ENCODE assay signal across 21 mouse cellular contexts in the genomic region with DNA sequence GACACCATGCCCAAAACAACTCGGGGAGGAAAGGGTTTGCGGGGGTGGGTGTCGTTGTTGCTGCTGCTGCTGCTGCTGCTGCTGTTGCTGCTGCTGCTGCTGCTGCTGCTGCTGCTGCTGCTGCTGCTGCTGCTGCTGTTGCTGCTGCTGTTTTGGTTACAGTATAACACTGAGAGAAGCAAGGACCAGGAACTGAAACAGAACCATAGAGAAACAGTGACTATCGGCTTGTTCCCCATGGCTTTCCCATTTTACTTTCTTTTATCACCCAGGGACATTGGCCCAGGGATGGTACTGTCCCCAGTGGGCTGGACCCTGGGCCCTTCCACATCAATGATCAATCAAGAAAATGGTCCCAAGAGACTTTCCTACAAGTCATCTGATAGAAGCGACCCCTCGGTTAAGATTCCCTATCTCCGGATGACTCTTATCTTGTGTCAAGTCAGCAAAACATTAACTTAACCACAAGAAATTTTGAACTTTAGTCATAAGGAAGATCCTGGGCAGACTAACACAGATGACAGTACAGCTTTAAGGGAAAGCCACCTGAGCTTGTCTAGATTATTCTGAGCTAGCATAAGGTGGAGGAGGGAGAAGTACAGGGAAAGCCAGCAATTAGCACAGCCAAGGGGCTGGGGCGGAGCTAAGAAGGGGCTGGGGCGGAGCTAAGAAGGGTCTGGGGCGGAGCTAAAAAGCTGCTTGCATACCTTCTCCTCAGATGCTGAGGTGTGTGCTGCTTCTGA. TPM values are rescaled to one million over a fixed set of nuclear protein-coding genes. Genes with fewer than 3 reads are reported as not detected.
A peak's percentile ranks its signal among the peaks of the same experiment; 100 is the strongest.
DNase-seq lines count a peak whose midpoint lies in the region; ATAC-seq and TF ChIP-seq lines count a peak whose summit lies in the region.
"Had no signal": no experiment of that assay in that cellular context is flagged by ENCODE, and none has a peak within 500 bp of the region (broad histone marks: within the 10 kb centered on the region; RNA-seq: fewer than 3 reads in every experiment).

No protein-coding gene starts in this region.

- TF ChIP-seq EP300 in liver, postnatal 0 days (IDR thresholded peaks at IDR 0.05; ENCODE audit: low read depth): no peak

- peak; percentile 7 for DNase-seq in retina, embryonic 14.5 days (ENCODE audit: low spot score)
- DNase-seq in retina, postnatal 1 day: no peak
- DNase-seq in liver, postnatal 0 days: peak; percentile 21
- no peak for DNase-seq in urinary bladder, adult 18-20 months (ENCODE audit: low spot score in 2 of 2)
- no peak for DNase-seq in kidney, adult 18-20 months
- DNase-seq: adrenal gland, postnatal 36 days; cerebellum, adult 18-20 months; kidney, postnatal 14 days; right cerebral cortex, postnatal 14 days had no signal

- H3K27ac ChIP-seq in liver, postnatal 0 days (ENCODE audit: low read depth): no peak overlapping the region
- H3K27ac ChIP-seq in small intestine, adult 2 months (ENCODE audit: insufficient read depth, low read depth, low read length): 0 out of 2 replicates have a peak overlapping the region, but pooled peaks have one; percentile 1
- H3K27ac ChIP-seq in heart, embryonic 11.5 days (ENCODE audit: low read depth, low read length): no peak overlapping the region
- H3K27ac ChIP-seq: hindbrain, embryonic 14.5 days; limb, embryonic 13.5 days had no signal

- TF ChIP-seq CTCF in liver, postnatal 0 days (IDR thresholded peaks at IDR 0.05; ENCODE audit: low read depth): no peak
- no peak for TF ChIP-seq CTCF in small intestine, adult 2 months (IDR thresholded peaks at IDR 0.05; ENCODE audit: extremely low read depth, insufficient read length, insufficient replicate concordance, low read depth, low read length)

- H3K9me3 ChIP-seq in liver, postnatal 0 days (ENCODE audit: low read length): no peaks in the 10 kb centered on the region
- no peaks in the 10 kb centered on the region for H3K9me3 ChIP-seq in heart, embryonic 11.5 days (replicated peaks; ENCODE audit: control insufficient read depth, low read length)
- H3K9me3 ChIP-seq: limb, embryonic 13.5 days had no signal

- no peak overlapping the region for H3K9ac ChIP-seq in liver, postnatal 0 days (replicated peaks)
- no peak overlapping the region for H3K9ac ChIP-seq in heart, embryonic 11.5 days (ENCODE audit: low read depth, low read length)
- H3K9ac ChIP-seq: hindbrain, embryonic 14.5 days; limb, embryonic 13.5 days had no signal

- no peak overlapping the region for H3K4me2 ChIP-seq in liver, postnatal 0 days (ENCODE audit: low read depth, low read length)
- H3K4me2 ChIP-seq in heart, embryonic 11.5 days: no peak overlapping the region
- H3K4me2 ChIP-seq: hindbrain, embryonic 14.5 days; limb, embryonic 13.5 days had no signal

- no peak overlapping the region for H3K4me3 ChIP-seq in liver, postnatal 0 days (ENCODE audit: low read depth, low read length)
- H3K4me3 ChIP-seq in small intestine, adult 2 months (ENCODE audit: low read depth, low read length): no peak overlapping the region; the same call in 1 of the 2 replicates
- H3K4me3 ChIP-seq in heart, embryonic 11.5 days (ENCODE audit: low read depth, low read length): no peak overlapping the region
- H3K4me3 ChIP-seq: limb, embryonic 13.5 days had no signal

- 69% methylated on average over 10 of the region's 10 CpGs for WGBS in liver, postnatal 0 days (ENCODE audit: insufficient replicate concordance)
- WGBS in small intestine, adult 2 months: 42% methylated on average over 10 of the region's 10 CpGs
- WGBS in heart, embryonic 11.5 days (ENCODE audit: insufficient replicate concordance): 78% methylated on average over 10 of the region's 10 CpGs

- ATAC-seq in common myeloid progenitor, adult 5-6 weeks (replicated peaks; ENCODE audit: low read depth, poor library complexity, severe bottlenecking): peak; percentile 30; the same call in 1 of the 2 replicates
- ATAC-seq in liver, postnatal 0 days: no peak
- no peak for ATAC-seq in heart, embryonic 11.5 days (replicated peaks; ENCODE audit: insufficient number of reproducible peaks, low FRiP score, low TSS enrichment)
- ATAC-seq: midbrain, embryonic 16.5 days had no signal

- H3K27me3 ChIP-seq in liver, postnatal 0 days (ENCODE audit: insufficient read depth, low read length): no peaks in the 10 kb centered on the region
- no peaks in the 10 kb centered on the region for H3K27me3 ChIP-seq in small intestine, adult 2 months (ENCODE audit: control insufficient read depth, insufficient read depth, low read length)
- no peaks in the 10 kb centered on the region for H3K27me3 ChIP-seq in heart, embryonic 11.5 days (ENCODE audit: control insufficient read depth, insufficient read depth, low read length)
- H3K27me3 ChIP-seq: limb, embryonic 13.5 days had no signal

- H3K4me1 ChIP-seq in liver, postnatal 0 days (ENCODE audit: insufficient read depth): peaks cover 8% of the 10 kb centered on the region
- H3K4me1 ChIP-seq in small intestine, adult 2 months (ENCODE audit: control insufficient read depth, insufficient read depth, insufficient read length, low read length): no peaks in the 10 kb centered on the region
- H3K4me1 ChIP-seq in heart, embryonic 11.5 days (ENCODE audit: control insufficient read depth, insufficient read depth, low read length): no peaks in the 10 kb centered on the region

- peaks cover 12% of the 10 kb centered on the region for H3K36me3 ChIP-seq in liver, postnatal 0 days (replicated peaks; ENCODE audit: insufficient read depth, low read length)
- H3K36me3 ChIP-seq in small intestine, adult 2 months (ENCODE audit: control insufficient read depth, insufficient read depth, low read length): peaks cover 8% of the 10 kb centered on the region
- H3K36me3 ChIP-seq in heart, embryonic 11.5 days (ENCODE audit: control insufficient read depth, insufficient read depth, low read length): peaks cover 8% of the 10 kb centered on the region

- TF ChIP-seq POLR2A in small intestine, adult 2 months (IDR thresholded peaks at IDR 0.05; ENCODE audit: low read depth, low read length): no peak

RNA-seq across cellular contexts. Expression of gene Gcc1, which starts 2.8 kb away (rescaled TPM):
- 12.3 and 18.8 TPM in 2 replicates for total RNA-seq in common myeloid progenitor, adult 5-6 weeks (2017)
- polyA plus RNA-seq in liver, postnatal 0 days (2015; fragmentation: Nextera tagmentation; extraction: Ambion mirVana): 2.8 and 2.9 TPM in 2 replicates
- polyA plus RNA-seq in small intestine, adult 2 months (2012; rRNA removed): 5.6 and 6.3 TPM in 2 replicates
- 4.0 and 4.4 TPM in 2 replicates for polyA plus RNA-seq in heart, embryonic 11.5 days (2014; fragmentation: Nextera tagmentation; extraction: Ambion mirVana)

RNA-seq across cellular contexts. Expression of gene Fscn3, which starts 3.4 kb away (rescaled TPM):
- total RNA-seq in common myeloid progenitor, adult 5-6 weeks (2017): not detected in 2 replicates
- 0.06 and 0.11 TPM in 2 replicates for polyA plus RNA-seq in liver, postnatal 0 days (2015; fragmentation: Nextera tagmentation; extraction: Ambion mirVana)
- polyA plus RNA-seq in small intestine, adult 2 months (2012; rRNA removed): 0.41 TPM in 1 of 2 replicates, not detected in the other
- not detected in 2 replicates for polyA plus RNA-seq in heart, embryonic 11.5 days (2014; fragmentation: Nextera tagmentation; extraction: Ambion mirVana)
- total RNA-seq: gastrocnemius, adult 8-10 months; layer of hippocampus, postnatal 25 days had no signal
- polyA plus RNA-seq: C2C12; forebrain, embryonic 11.5 days; heart, embryonic 14.5 days; hindbrain, embryonic 14.5 days; limb, embryonic 13.5 days; neural tube, embryonic 14.5 days had no signal

RNA-seq across cellular contexts. Expression of gene Arf5, which starts 7.6 kb away (rescaled TPM):
- total RNA-seq in common myeloid progenitor, adult 5-6 weeks (2017): 31.9 and 39.4 TPM in 2 replicates
- 272 and 288 TPM in 2 replicates for polyA plus RNA-seq in liver, postnatal 0 days (2015; fragmentation: Nextera tagmentation; extraction: Ambion mirVana)
- polyA plus RNA-seq in small intestine, adult 2 months (2012; rRNA removed): 564 and 1,346 TPM in 2 replicates
- polyA plus RNA-seq in heart, embryonic 11.5 days (2014; fragmentation: Nextera tagmentation; extraction: Ambion mirVana): 243 and 281 TPM in 2 replicates

RNA-seq across cellular contexts. Expression of gene Pax4, which starts 18.2 kb away (rescaled TPM):
- total RNA-seq in common myeloid progenitor, adult 5-6 weeks (2017): not detected in 2 replicates
- not detected in 2 replicates for polyA plus RNA-seq in liver, postnatal 0 days (2015; fragmentation: Nextera tagmentation; extraction: Ambion mirVana)
- polyA plus RNA-seq in small intestine, adult 2 months (2012; rRNA removed): 0.39 and 0.69 TPM in 2 replicates
- not detected in 2 replicates for polyA plus RNA-seq in heart, embryonic 11.5 days (2014; fragmentation: Nextera tagmentation; extraction: Ambion mirVana)
- total RNA-seq: adrenal gland, postnatal 36 days; gastrocnemius, adult 8-10 months; layer of hippocampus, postnatal 25 days had no signal
- polyA plus RNA-seq: C2C12; forebrain, embryonic 11.5 days; heart, embryonic 14.5 days; hindbrain, embryonic 14.5 days; limb, embryonic 13.5 days; midbrain, embryonic 16.5 days; neural tube, embryonic 14.5 days had no signal

RNA-seq across cellular contexts. Expression of gene Zfp800, which starts 33.2 kb away (rescaled TPM):
- 69.4 and 73.9 TPM in 2 replicates for total RNA-seq in common myeloid progenitor, adult 5-6 weeks (2017)
- 16.1 and 17.1 TPM in 2 replicates for polyA plus RNA-seq in liver, postnatal 0 days (2015; fragmentation: Nextera tagmentation; extraction: Ambion mirVana)
- polyA plus RNA-seq in small intestine, adult 2 months (2012; rRNA removed): 2.1 and 3.1 TPM in 2 replicates
- polyA plus RNA-seq in heart, embryonic 11.5 days (2014; fragmentation: Nextera tagmentation; extraction: Ambion mirVana): 12.1 and 17.7 TPM in 2 replicates

Comparison
In these comparisons a context has a peak if more than half of its experiments do, and no peak if none do; other contexts are left out.
1. DNase-seq: peak in retina, embryonic 14.5 days (single experiment) and liver, postnatal 0 days (single experiment); none in retina, postnatal 1 day (single experiment), urinary bladder, adult 18-20 months (0 of 2) and kidney, adult 18-20 months (single experiment).